Mouse (Mus musculus) liver, adult 2 months (tissue): ENCODE data around the gene Rbm15b.

Experiments
- CTCF ChIP-seq: fragments of 200-500 bp; IDR thresholded peaks from 2 replicates; pipeline ENCODE4 v1.5.1; 2011; ENCODE audit warnings: low read depth, low read length, control low read depth
- POLR2A ChIP-seq: fragments of 200-500 bp; IDR thresholded peaks from 2 replicates; pipeline ENCODE4 v1.6.1; 2011; ENCODE audit warnings: low read length, control low read depth; ENCODE audit not compliant: insufficient read depth; ENCODE audit errors: extremely low read depth

- TF ChIP-seq CTCF (no peak), POLR2A (no peak)
Measured at GRCm38 (mm10) chr9:106906597-106906996, 19.4 kb upstream of the Rbm15b start.
